Mouse (Mus musculus) liver, embryonic 15.5 days (tissue): ENCODE data around the gene Rps6kc1. TPM values are rescaled to one million over a fixed set of nuclear protein-coding genes. Genes with fewer than 3 reads are reported as not detected.

Experiments used
- ATAC-seq: fragments of 200-750 bp; cut with Nextera tagmentation; 2 replicates; pipeline ENCODE4 v1.8.0; 2017; ENCODE audit warnings: moderate number of reproducible peaks, mild to moderate bottlenecking, moderate library complexity; ENCODE audit not compliant: insufficient read depth
- H3K27ac ChIP-seq: fragments of 300-500 bp; sonication (generic); replicated peaks from 2 replicates; pipeline ENCODE4 v1.5.1; 2015; ENCODE audit warnings: mild to moderate bottlenecking, inconsistent platforms
- H3K27me3 ChIP-seq: fragments of 300-500 bp; sonication (generic); 2 replicates; pipeline ENCODE4 v1.6.1; 2015; ENCODE audit warnings: mild to moderate bottlenecking, inconsistent platforms
- H3K36me3 ChIP-seq: fragments of 300-500 bp; sonication (generic); replicated peaks from 2 replicates; pipeline ENCODE4 v1.6.1; 2015; ENCODE audit warnings: moderate library complexity, mild to moderate bottlenecking, inconsistent platforms
- H3K4me1 ChIP-seq: fragments of 300-500 bp; sonication (generic); replicated peaks from 2 replicates; pipeline ENCODE4 v1.6.1; 2015; ENCODE audit warnings: inconsistent platforms
- H3K4me2 ChIP-seq: fragments of 300-500 bp; sonication (generic); 2 replicates; pipeline ENCODE4 v1.6.1; 2015; ENCODE audit warnings: moderate library complexity, mild to moderate bottlenecking, inconsistent platforms
- H3K4me3 ChIP-seq: fragments of 300-500 bp; sonication (generic); replicated peaks from 2 replicates; pipeline ENCODE4 v1.5.1; 2015; ENCODE audit warnings: mild to moderate bottlenecking, inconsistent platforms
- H3K9ac ChIP-seq: fragments of 300-500 bp; sonication (generic); 2 replicates; pipeline ENCODE4 v1.6.1; 2015; ENCODE audit warnings: moderate library complexity, mild to moderate bottlenecking, inconsistent platforms
- H3K9me3 ChIP-seq: fragments of 300-500 bp; sonication (generic); replicated peaks from 2 replicates; pipeline ENCODE4 v1.6.1; 2016; ENCODE audit warnings: inconsistent platforms
- WGBS: fragments of 180-500 bp; shearing (Covaris S2); methylation state at CpG from one replicate; pipeline ENCODE4 v1.1.7; 2015; ENCODE audit warnings: mixed read lengths; ENCODE audit not compliant: insufficient replicate concordance; 5-methylcytosine and 5-hydroxymethylcytosine counted together
- polyA plus RNA-seq: library from polyadenylated mRNA; unstranded; fragments of >200 nt; fragmentation: Nextera tagmentation; extraction: Ambion mirVana; gene quantifications from 2 replicates; pipeline ENCODE4 v1.2.1, GENCODE M21; 2015

Gene Rps6kc1
- polyA plus RNA-seq, 1 experiment from 2014 or later: 3.5 TPM

DNA sequence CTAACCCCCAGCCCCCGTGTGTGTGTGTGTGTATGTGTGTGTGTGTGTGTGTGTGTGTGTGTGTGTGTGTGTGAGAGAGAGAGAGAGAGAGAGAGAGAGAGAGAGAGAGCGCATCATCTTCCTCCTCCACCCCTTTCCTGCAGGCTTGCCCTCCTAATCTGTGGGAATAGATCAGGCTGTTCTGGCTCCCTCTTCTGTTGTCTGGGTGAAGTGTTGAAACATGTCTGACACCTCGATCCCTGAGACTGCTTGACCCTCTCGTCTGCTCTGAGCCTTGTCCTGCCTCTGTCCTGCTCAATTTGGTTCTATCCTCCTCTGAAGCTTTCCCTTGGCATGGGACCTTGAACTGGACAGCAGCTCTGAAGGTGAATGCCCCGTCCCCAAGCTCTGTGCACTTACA lies 149.8 kb downstream of the Rps6kc1 start:
- Histone ChIP-seq H3K36me3 (no peaks in the 10 kb centered on the region), H3K9ac (no peak overlapping the region)
- 28% methylated on average over 5 of the region's 5 CpGs for WGBS

GRCm38 (mm10) chr1:190757899-190758298 lies 153.7 kb downstream of the Rps6kc1 start:
- Histone ChIP-seq H3K4me2 (no peak overlapping the region), H3K27me3 (no peaks in the 10 kb centered on the region), H3K9me3 (no peaks in the 10 kb centered on the region), H3K27ac (no peak overlapping the region), H3K4me1 (no peaks in the 10 kb centered on the region), H3K36me3 (no peaks in the 10 kb centered on the region), H3K4me3 (no peak overlapping the region), H3K9ac (no peak overlapping the region)
- WGBS: 63% methylated on average over 8 of the region's 8 CpGs
- ATAC-seq: no peak

More for the DNA sequence above, 149.8 kb downstream of the Rps6kc1 start:
- no peak for ATAC-seq
- no peak overlapping the region for H3K27ac ChIP-seq
- H3K4me1 ChIP-seq: no peaks in the 10 kb centered on the region
- H3K4me3 ChIP-seq: no peak overlapping the region
- H3K27me3 ChIP-seq: no peaks in the 10 kb centered on the region
- H3K4me2 ChIP-seq: no peak overlapping the region
- no peaks in the 10 kb centered on the region for H3K9me3 ChIP-seq

DNA sequence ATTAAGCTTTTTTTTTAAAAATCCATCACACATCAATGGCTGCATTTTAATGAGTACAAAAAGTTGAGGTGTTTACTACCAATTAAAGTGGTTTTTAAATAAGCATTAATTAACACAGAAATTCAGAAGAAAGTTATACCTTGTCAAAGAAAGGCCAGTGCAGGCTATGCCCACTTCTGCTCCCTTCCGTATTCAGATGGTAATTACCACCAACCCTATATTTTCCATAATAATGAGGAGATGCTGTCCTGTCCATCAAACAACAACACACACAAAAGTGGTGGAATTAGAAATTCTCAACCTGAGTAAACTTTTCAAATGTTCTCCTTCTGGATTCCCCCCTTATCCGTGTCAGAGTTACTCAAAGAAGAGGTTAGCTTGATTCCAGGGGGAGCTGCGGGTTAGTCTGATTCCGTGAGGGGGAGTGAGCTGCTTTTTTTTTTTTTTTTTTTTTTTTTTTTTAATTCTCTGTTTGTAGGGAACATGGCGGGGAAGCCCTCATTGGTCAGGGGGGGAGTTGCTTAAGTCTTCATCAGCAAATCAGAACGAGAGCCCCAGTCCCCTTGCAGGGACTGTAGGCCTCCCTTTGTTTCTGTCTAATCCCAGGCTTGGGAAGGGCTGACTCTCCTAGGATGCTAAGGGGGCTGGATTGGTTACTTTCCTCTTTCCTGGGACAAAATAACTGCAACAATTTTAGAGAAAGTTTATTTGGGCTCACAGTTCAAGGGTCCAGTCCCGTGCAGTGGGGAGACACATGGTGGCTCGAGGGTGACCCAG lies 159.6 kb downstream of the Rps6kc1 start:
- no peaks in the 10 kb centered on the region for H3K36me3 ChIP-seq
- no peak for ATAC-seq
- no peaks in the 10 kb centered on the region; the same call in 1 of the 2 replicates for H3K9me3 ChIP-seq
- no peak overlapping the region for H3K9ac ChIP-seq
- H3K4me2 ChIP-seq: no peak overlapping the region
- H3K27ac ChIP-seq: no peak overlapping the region
- no peak overlapping the region for H3K4me3 ChIP-seq
- 60% methylated on average over 8 of the region's 8 CpGs for WGBS
- H3K27me3 ChIP-seq: no peaks in the 10 kb centered on the region
- no peaks in the 10 kb centered on the region for H3K4me1 ChIP-seq

- Histone ChIP-seq H3K4me1 (no peaks in the 10 kb centered on the region), H3K27ac (no peak overlapping the region), H3K4me3 (no peak overlapping the region), H3K9ac (no peak overlapping the region), H3K27me3 (no peaks in the 10 kb centered on the region), H3K36me3 (no peaks in the 10 kb centered on the region), H3K4me2 (no peak overlapping the region), H3K9me3 (no peaks in the 10 kb centered on the region; the same call in 1 of the 2 replicates)
- no peak for ATAC-seq
- 69% methylated on average over 10 of the region's 10 CpGs for WGBS
Measured at GRCm38 (mm10) chr1:190748937-190749336, 162.6 kb downstream of the Rps6kc1 start.

GRCm38 (mm10) chr1:190741421-190741820 lies 170.1 kb downstream of the Rps6kc1 start:
- Histone ChIP-seq H3K4me2 (no peak overlapping the region), H3K9ac (no peak overlapping the region), H3K27me3 (no peaks in the 10 kb centered on the region), H3K9me3 (no peaks in the 10 kb centered on the region), H3K36me3 (no peaks in the 10 kb centered on the region), H3K4me3 (no peak overlapping the region), H3K27ac (no peak overlapping the region), H3K4me1 (no peaks in the 10 kb centered on the region)
- ATAC-seq: no peak
- WGBS: 64% methylated on average over 5 of the region's 5 CpGs

- Histone ChIP-seq H3K9ac (no peak overlapping the region), H3K4me1 (no peaks in the 10 kb centered on the region), H3K4me3 (no peak overlapping the region), H3K9me3 (no peaks in the 10 kb centered on the region), H3K36me3 (no peaks in the 10 kb centered on the region), H3K27ac (no peak overlapping the region), H3K27me3 (no peaks in the 10 kb centered on the region), H3K4me2 (no peak overlapping the region)
- ATAC-seq: no peak
- WGBS: 50% methylated on average over 6 of the region's 6 CpGs
Measured at GRCm38 (mm10) chr1:190732803-190733202, 178.8 kb downstream of the Rps6kc1 start.

GRCm38 (mm10) chr1:190729516-190730088 lies 182.0 kb downstream of the Rps6kc1 start:
- Histone ChIP-seq H3K36me3 (no peaks in the 10 kb centered on the region), H3K9me3 (no peaks in the 10 kb centered on the region), H3K27me3 (no peaks in the 10 kb centered on the region), H3K9ac (no peak overlapping the region), H3K4me3 (no peak overlapping the region), H3K4me2 (no peak overlapping the region), H3K27ac (no peak overlapping the region), H3K4me1 (no peaks in the 10 kb centered on the region)
- ATAC-seq: no peak
- 66% methylated on average over 7 of the region's 7 CpGs for WGBS

DNA sequence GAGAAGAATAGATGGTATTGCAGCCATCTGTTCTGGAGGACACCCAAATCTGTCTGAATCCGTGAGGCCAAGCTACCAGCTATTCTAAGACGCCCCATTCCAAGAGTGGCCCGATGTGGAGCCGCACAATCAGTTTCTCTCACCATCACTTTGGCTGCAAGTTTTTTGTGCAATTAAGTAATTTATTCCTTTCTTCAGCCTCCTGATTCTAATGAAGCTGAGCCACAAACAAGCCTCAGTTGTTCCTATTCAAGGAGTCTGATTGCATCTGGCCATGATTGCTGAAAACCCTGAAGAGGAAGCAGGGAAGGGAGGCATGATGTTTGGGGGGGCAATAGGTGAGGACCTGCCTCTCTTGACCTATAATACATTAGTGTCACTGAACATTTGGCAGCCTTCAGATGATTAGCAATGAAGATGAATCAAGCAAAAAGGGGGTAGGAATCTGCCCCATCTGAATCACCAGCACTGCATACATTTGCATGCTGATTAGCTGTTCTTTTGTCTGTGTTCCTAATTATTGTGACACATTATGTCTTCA lies 183.4 kb downstream of the Rps6kc1 start:
- 84% methylated on average over 4 of the region's 4 CpGs for WGBS
- no peak overlapping the region for H3K4me2 ChIP-seq
- ATAC-seq: no peak
- H3K9ac ChIP-seq: no peak overlapping the region
- H3K4me1 ChIP-seq: no peaks in the 10 kb centered on the region
- H3K27me3 ChIP-seq: no peaks in the 10 kb centered on the region
- H3K9me3 ChIP-seq: no peaks in the 10 kb centered on the region
- H3K36me3 ChIP-seq: no peaks in the 10 kb centered on the region
- H3K4me3 ChIP-seq: no peak overlapping the region
- no peak overlapping the region for H3K27ac ChIP-seq

DNA sequence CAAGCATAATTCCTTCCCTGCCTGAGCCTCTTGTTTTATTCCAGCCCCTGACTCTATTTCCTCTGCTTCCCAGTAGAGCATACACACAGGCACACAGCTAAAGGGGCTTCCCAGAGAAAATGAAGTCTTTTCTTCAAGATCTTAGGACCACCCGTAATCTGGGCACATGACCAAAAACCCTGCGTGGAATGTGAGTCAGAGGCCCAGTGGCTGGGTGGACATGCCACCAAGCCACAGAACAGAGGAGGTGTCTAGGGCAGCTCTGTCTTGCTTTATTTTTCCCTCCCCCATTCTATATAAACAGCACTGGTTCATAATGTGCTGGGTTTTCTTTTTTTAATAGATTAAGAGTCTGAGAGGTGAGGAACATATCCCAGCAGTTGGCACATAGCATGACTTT lies 184.2 kb downstream of the Rps6kc1 start:
- 63% methylated on average over 2 of the region's 2 CpGs for WGBS
- ATAC-seq: no peak
- Histone ChIP-seq H3K9me3 (no peaks in the 10 kb centered on the region), H3K27me3 (no peaks in the 10 kb centered on the region), H3K9ac (no peak overlapping the region), H3K4me2 (no peak overlapping the region), H3K4me3 (no peak overlapping the region), H3K4me1 (no peaks in the 10 kb centered on the region), H3K36me3 (no peaks in the 10 kb centered on the region), H3K27ac (no peak overlapping the region)

GRCm38 (mm10) chr1:190724591-190725380 lies 186.8 kb downstream of the Rps6kc1 start:
- no peaks in the 10 kb centered on the region for H3K4me1 ChIP-seq
- H3K36me3 ChIP-seq: no peaks in the 10 kb centered on the region
- no peaks in the 10 kb centered on the region for H3K9me3 ChIP-seq
- no peak for ATAC-seq
- H3K4me3 ChIP-seq: no peak overlapping the region
- no peak overlapping the region for H3K4me2 ChIP-seq
- no peak overlapping the region for H3K9ac ChIP-seq
- H3K27me3 ChIP-seq: no peaks in the 10 kb centered on the region
- H3K27ac ChIP-seq: no peak overlapping the region
- 55% methylated on average over 21 of the region's 21 CpGs for WGBS

DNA sequence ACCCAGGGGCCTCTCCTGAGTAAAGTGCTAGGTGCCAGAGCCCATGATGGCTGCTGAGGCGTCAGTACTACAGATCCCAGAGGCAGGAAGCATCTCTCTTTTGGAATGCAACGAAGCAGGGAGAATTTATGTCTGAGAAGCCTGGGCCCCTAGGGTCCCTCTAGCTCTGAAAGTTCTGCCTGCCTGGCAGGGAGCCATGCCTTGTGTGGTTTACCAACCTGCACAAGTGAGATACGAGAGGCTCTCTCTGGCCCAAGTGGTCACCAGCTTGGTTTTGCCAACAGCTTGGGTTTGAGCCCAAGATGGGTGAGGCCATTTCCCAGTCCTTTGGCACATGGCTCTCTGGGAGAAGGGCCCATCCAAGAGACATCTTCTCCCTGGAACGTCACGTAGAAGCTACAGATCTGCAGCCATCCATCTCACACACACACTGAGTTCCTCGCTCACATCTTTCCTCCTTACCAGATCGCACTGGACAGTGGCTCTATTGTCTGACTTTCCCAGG lies 187.6 kb downstream of the Rps6kc1 start:
- no peak for ATAC-seq
- Histone ChIP-seq H3K27ac (no peak overlapping the region), H3K4me3 (no peak overlapping the region), H3K9ac (no peak overlapping the region), H3K4me2 (no peak overlapping the region), H3K27me3 (no peaks in the 10 kb centered on the region), H3K9me3 (no peaks in the 10 kb centered on the region), H3K4me1 (no peaks in the 10 kb centered on the region), H3K36me3 (no peaks in the 10 kb centered on the region)
- 63% methylated on average over 7 of the region's 7 CpGs for WGBS
